Mouse (Mus musculus): ENCODE measurements around the gene Olfr944.

Olfr944 gene

DNA sequence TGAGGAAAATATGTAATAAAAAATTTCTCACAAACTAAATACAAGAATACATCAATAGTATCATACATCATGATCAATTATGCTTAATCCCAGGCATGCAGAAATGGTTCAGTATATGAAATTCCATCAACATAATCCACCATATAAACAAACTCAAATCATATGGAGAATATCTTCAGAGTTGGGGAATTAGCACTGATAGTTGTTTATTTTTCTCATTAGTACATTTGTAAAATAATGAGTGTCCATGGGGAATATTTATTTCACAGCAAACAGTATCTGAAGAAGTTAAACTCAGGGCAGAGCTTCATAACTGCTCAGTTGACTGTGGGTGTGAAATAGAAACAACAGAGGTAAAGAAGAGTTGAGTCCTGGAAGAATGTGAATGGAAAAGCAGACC is at the start of gene Olfr944:
Gene Olfr944 (plus strand): TSS at position 301 of the 400 bp plus-strand sequence.
- no peak for DNase-seq (ENCODE audit: extremely low read depth, low read depth)

DNA sequence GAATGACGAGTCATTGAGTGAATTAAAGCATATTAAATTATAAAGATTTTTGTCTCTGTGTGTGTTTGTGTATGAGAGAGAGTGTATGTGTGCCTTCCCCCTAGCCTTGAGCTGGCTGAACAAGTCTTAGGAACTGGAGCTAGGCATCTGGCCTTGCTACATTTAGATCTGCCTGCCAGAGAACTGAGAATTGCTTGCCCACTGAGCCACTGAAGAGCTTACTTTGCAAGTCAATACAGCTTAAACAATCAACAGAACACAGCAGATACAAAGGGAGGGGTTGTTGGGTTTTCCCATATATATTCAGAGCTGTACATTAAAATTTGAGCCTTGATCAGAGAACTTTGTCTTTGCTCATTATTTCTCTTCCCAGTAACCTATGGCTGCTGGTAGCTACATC is 49.3 kb upstream of the Olfr944 start:
- no peak for DNase-seq (ENCODE audit: extremely low read depth, low read depth)

GRCm38 (mm10) chr9:39166004-39166403 is 35.7 kb upstream of the Olfr944 start, which contains the start of gene Olfr943:
Olfr943 (plus strand) TSS chr9:39166304.
- DNase-seq (ENCODE audit: extremely low read depth, low read depth) = no peak

- DNase-seq (ENCODE audit: extremely low read depth, low read depth) = no peak
Measured at GRCm38 (mm10) chr9:39249894-39250293, 48.2 kb downstream of the Olfr944 start, which contains the start of gene Olfr1537. Olfr1537 (minus strand) TSS chr9:39249994.
